Mouse (Mus musculus) liver, postnatal 0 days (tissue): ENCODE measurements at regions not wholly inside any gene's neighbourhood (a gene's known extent, or its start where the extent isn't known, plus 50 kb on each side); places are given as distances from the start of the nearest gene placed in this dataset.

Source experiments
- CTCF ChIP-seq: sonication (generic); IDR thresholded peaks from 2 replicates; pipeline ENCODE4 v1.5.1; 2016; ENCODE audit warnings: antibody characterized with exemption, low read depth
- EP300 ChIP-seq: IDR thresholded peaks from 2 replicates; pipeline ENCODE4 v1.6.1; 2016; ENCODE audit warnings: antibody characterized with exemption, low read depth, mild to moderate bottlenecking

DNA sequence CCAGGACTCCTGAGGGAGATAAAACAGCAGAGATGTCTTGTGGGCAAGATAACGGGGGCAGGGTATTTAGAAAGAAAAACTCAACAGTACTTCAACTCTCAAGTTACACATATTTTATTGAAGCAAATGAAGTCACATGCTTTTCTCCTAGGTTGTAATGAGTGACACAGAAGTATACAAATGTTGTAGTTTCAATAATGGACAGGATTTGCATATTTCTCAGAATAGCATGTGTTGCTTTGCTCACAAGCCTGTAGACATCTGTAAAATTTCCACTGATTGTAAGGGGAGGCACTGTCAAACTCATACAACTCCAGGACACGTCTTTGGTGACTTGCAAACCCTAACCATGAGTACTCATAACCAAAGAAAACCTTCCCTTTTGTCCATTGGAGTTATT, 140.9 kb downstream of the Plk2 start:
- TF ChIP-seq EP300: no peak
- TF ChIP-seq CTCF: no peak
